Mouse (Mus musculus): ENCODE results near the gene Prkag2. TPM values are rescaled to one million over a fixed set of nuclear protein-coding genes. Genes with fewer than 3 reads are reported as not detected.

Gene Prkag2
- polyA plus RNA-seq, 1 experiment from 2014 or later: 32.6 TPM

- DNase-seq (ENCODE audit: low spot score): no peak
These were observed 24.8 kb downstream of the Prkag2 start for GRCm38 (mm10) chr5:25075623-25076022.

GRCm38 (mm10) chr5:25069815-25070214 is 30.6 kb downstream of the Prkag2 start:
- Histone ChIP-seq H3K27ac (replicated peaks; ENCODE audit: low read depth, low read length) (no peak overlapping the region), H3K27me3 (ENCODE audit: control insufficient read depth, insufficient read depth, low read length) (no peaks in the 10 kb centered on the region), H3K9ac (ENCODE audit: low read length) (no peak overlapping the region), H3K4me3 (ENCODE audit: low read depth, low read length) (no peak overlapping the region), H3K4me1 (ENCODE audit: control insufficient read depth, insufficient read depth, low read length) (no peaks in the 10 kb centered on the region), H3K4me2 (ENCODE audit: low read depth, severe bottlenecking) (no peak overlapping the region), H3K9me3 (ENCODE audit: control insufficient read depth, low read length) (no peaks in the 10 kb centered on the region), H3K36me3 (ENCODE audit: control insufficient read depth, insufficient read depth, low read length) (no peaks in the 10 kb centered on the region)
- no peak for ATAC-seq (ENCODE audit: insufficient number of reproducible peaks, low FRiP score, low TSS enrichment, low read depth)
- WGBS: 78% methylated on average over 5 of the region's 5 CpGs
- no peak for DNase-seq (ENCODE audit: low spot score)

More at GRCm38 (mm10) chr5:25075623-25076022, 24.8 kb downstream of the Prkag2 start:
- H3K9ac ChIP-seq (ENCODE audit: low read length): no peak overlapping the region
- no peaks in the 10 kb centered on the region for H3K9me3 ChIP-seq (ENCODE audit: control insufficient read depth, low read length)
- no peak overlapping the region for H3K4me2 ChIP-seq (ENCODE audit: low read depth, severe bottlenecking)
- 81% methylated on average over 4 of the region's 4 CpGs for WGBS
- no peak overlapping the region for H3K4me3 ChIP-seq (ENCODE audit: low read depth, low read length)
- no peak overlapping the region for H3K27ac ChIP-seq (replicated peaks; ENCODE audit: low read depth, low read length)
- H3K4me1 ChIP-seq (ENCODE audit: control insufficient read depth, insufficient read depth, low read length): 0 out of 2 replicates have a peak, but pooled peaks cover 4% of the 10 kb centered on the region
- H3K27me3 ChIP-seq (ENCODE audit: control insufficient read depth, insufficient read depth, low read length): no peaks in the 10 kb centered on the region
- no peaks in the 10 kb centered on the region for H3K36me3 ChIP-seq (ENCODE audit: control insufficient read depth, insufficient read depth, low read length)
- ATAC-seq (ENCODE audit: insufficient number of reproducible peaks, low FRiP score, low TSS enrichment, low read depth): no peak

GRCm38 (mm10) chr5:25067122-25067521 is 33.3 kb downstream of the Prkag2 start:
- H3K4me3 ChIP-seq (ENCODE audit: low read depth, low read length): no peak overlapping the region
- no peak for ATAC-seq (ENCODE audit: insufficient number of reproducible peaks, low FRiP score, low TSS enrichment, low read depth)
- H3K9me3 ChIP-seq (ENCODE audit: control insufficient read depth, low read length): no peaks in the 10 kb centered on the region
- H3K4me1 ChIP-seq (ENCODE audit: control insufficient read depth, insufficient read depth, low read length): no peaks in the 10 kb centered on the region
- no peak overlapping the region for H3K9ac ChIP-seq (ENCODE audit: low read length)
- no peaks in the 10 kb centered on the region for H3K36me3 ChIP-seq (ENCODE audit: control insufficient read depth, insufficient read depth, low read length)
- DNase-seq (ENCODE audit: low spot score): no peak
- H3K4me2 ChIP-seq (ENCODE audit: low read depth, severe bottlenecking): no peak overlapping the region
- 74% methylated on average over 6 of the region's 6 CpGs for WGBS
- H3K27ac ChIP-seq (replicated peaks; ENCODE audit: low read depth, low read length): no peak overlapping the region
- no peaks in the 10 kb centered on the region for H3K27me3 ChIP-seq (ENCODE audit: control insufficient read depth, insufficient read depth, low read length)

GRCm38 (mm10) chr5:25064270-25065232 is 35.9 kb downstream of the Prkag2 start:
- Histone ChIP-seq H3K27ac (replicated peaks; ENCODE audit: low read depth, low read length) (no peak overlapping the region), H3K4me3 (ENCODE audit: low read depth, low read length) (no peak overlapping the region), H3K36me3 (ENCODE audit: control insufficient read depth, insufficient read depth, low read length) (no peaks in the 10 kb centered on the region), H3K9ac (ENCODE audit: low read length) (no peak overlapping the region), H3K4me1 (ENCODE audit: control insufficient read depth, insufficient read depth, low read length) (peaks cover 1% of the 10 kb centered on the region; the same call in 1 of the 2 replicates), H3K9me3 (ENCODE audit: control insufficient read depth, low read length) (no peaks in the 10 kb centered on the region), H3K27me3 (ENCODE audit: control insufficient read depth, insufficient read depth, low read length) (0 out of 2 replicates have a peak, but pooled peaks cover 2% of the 10 kb centered on the region), H3K4me2 (ENCODE audit: low read depth, severe bottlenecking) (no peak overlapping the region)
- 73% methylated on average over 8 of the region's 8 CpGs for WGBS
- ATAC-seq (ENCODE audit: insufficient number of reproducible peaks, low FRiP score, low TSS enrichment, low read depth) (no peak), DNase-seq (ENCODE audit: low spot score) (no peak)

GRCm38 (mm10) chr5:25062506-25063132 is 37.8 kb downstream of the Prkag2 start:
- ATAC-seq (ENCODE audit: insufficient number of reproducible peaks, low FRiP score, low TSS enrichment, low read depth) (no peak), DNase-seq (ENCODE audit: low spot score) (no peak)
- H3K9me3 ChIP-seq (ENCODE audit: control insufficient read depth, low read length): no peaks in the 10 kb centered on the region
- H3K9ac ChIP-seq (ENCODE audit: low read length): no peak overlapping the region
- no peak overlapping the region for H3K4me3 ChIP-seq (ENCODE audit: low read depth, low read length)
- peaks cover 11% of the 10 kb centered on the region; the same call in 1 of the 2 replicates for H3K4me1 ChIP-seq (ENCODE audit: control insufficient read depth, insufficient read depth, low read length)
- no peak overlapping the region for H3K27ac ChIP-seq (replicated peaks; ENCODE audit: low read depth, low read length)
- no peaks in the 10 kb centered on the region for H3K36me3 ChIP-seq (ENCODE audit: control insufficient read depth, insufficient read depth, low read length)
- no peak overlapping the region for H3K4me2 ChIP-seq (ENCODE audit: low read depth, severe bottlenecking)
- WGBS: 55% methylated on average over 17 of the region's 17 CpGs
- 0 out of 2 replicates have a peak, but pooled peaks cover 2% of the 10 kb centered on the region for H3K27me3 ChIP-seq (ENCODE audit: control insufficient read depth, insufficient read depth, low read length)

GRCm38 (mm10) chr5:25058853-25059741 is 41.3 kb downstream of the Prkag2 start:
- H3K27ac ChIP-seq (replicated peaks; ENCODE audit: low read depth, low read length): no peak overlapping the region
- H3K27me3 ChIP-seq (ENCODE audit: control insufficient read depth, insufficient read depth, low read length): 0 out of 2 replicates have a peak, but pooled peaks cover 2% of the 10 kb centered on the region
- no peak overlapping the region for H3K4me2 ChIP-seq (ENCODE audit: low read depth, severe bottlenecking)
- no peaks in the 10 kb centered on the region for H3K36me3 ChIP-seq (ENCODE audit: control insufficient read depth, insufficient read depth, low read length)
- H3K9me3 ChIP-seq (ENCODE audit: control insufficient read depth, low read length): no peaks in the 10 kb centered on the region
- DNase-seq (ENCODE audit: low spot score): peak; percentile 28
- no peak for ATAC-seq (ENCODE audit: insufficient number of reproducible peaks, low FRiP score, low TSS enrichment, low read depth)
- H3K9ac ChIP-seq (ENCODE audit: low read length): peak overlapping the region; percentile 22; the same call in 1 of the 2 replicates
- 21% methylated on average over 21 of the region's 21 CpGs for WGBS
- no peak overlapping the region for H3K4me3 ChIP-seq (ENCODE audit: low read depth, low read length)
- peaks cover 16% of the 10 kb centered on the region; the same call in 1 of the 2 replicates for H3K4me1 ChIP-seq (ENCODE audit: control insufficient read depth, insufficient read depth, low read length)

GRCm38 (mm10) chr5:25058417-25058816 is 42.0 kb downstream of the Prkag2 start:
- no peak for DNase-seq (ENCODE audit: low spot score)
- Histone ChIP-seq H3K36me3 (ENCODE audit: control insufficient read depth, insufficient read depth, low read length) (no peaks in the 10 kb centered on the region), H3K9me3 (ENCODE audit: control insufficient read depth, low read length) (no peaks in the 10 kb centered on the region), H3K27me3 (ENCODE audit: control insufficient read depth, insufficient read depth, low read length) (0 out of 2 replicates have a peak, but pooled peaks cover 2% of the 10 kb centered on the region), H3K27ac (replicated peaks; ENCODE audit: low read depth, low read length) (no peak overlapping the region), H3K9ac (ENCODE audit: low read length) (no peak overlapping the region), H3K4me1 (ENCODE audit: control insufficient read depth, insufficient read depth, low read length) (peaks cover 16% of the 10 kb centered on the region; the same call in 1 of the 2 replicates), H3K4me2 (ENCODE audit: low read depth, severe bottlenecking) (no peak overlapping the region), H3K4me3 (ENCODE audit: low read depth, low read length) (no peak overlapping the region)
- no peak for ATAC-seq (ENCODE audit: insufficient number of reproducible peaks, low FRiP score, low TSS enrichment, low read depth)
- 35% methylated on average over 7 of the region's 7 CpGs for WGBS

Data from limb, embryonic 11.5 days (tissue).